Comparison of ENCODE assay signal across 8 mouse cellular contexts in genomic region chr17:56289371-56290331, GRCm38 (mm10). TPM values are rescaled to one million over a fixed set of nuclear protein-coding genes. Genes with fewer than 3 reads are reported as not detected.
DNase-seq lines count a peak whose midpoint lies in the region; ATAC-seq and TF ChIP-seq lines count a peak whose summit lies in the region.

No protein-coding gene starts in this region.

- no peak for TF ChIP-seq RAD21 in CH12.LX (IDR thresholded peaks at IDR 0.05; ENCODE audit: low read depth, low read length)

- peaks cover 24 to 57% of the 10 kb centered on the region in 2 experiments for H3K4me1 ChIP-seq in CH12.LX (ENCODE audit: control insufficient read depth in 1 of 2, insufficient read depth in 2 of 2)
- peaks cover 37% of the 10 kb centered on the region for H3K4me1 ChIP-seq in forebrain, embryonic 13.5 days
- H3K4me1 ChIP-seq in hindbrain, embryonic 15.5 days (replicated peaks), result peaks cover 25% of the 10 kb centered on the region
- H3K4me1 ChIP-seq in liver, embryonic 14.5 days (replicated peaks; ENCODE audit: control insufficient read depth in 2 of 2, insufficient read depth in 2 of 2, low read length in 1 of 2), result peaks cover 39 to 50% of the 10 kb centered on the region in 2 experiments

- in situ Hi-C loops in CH12.LX (cut with MboI; ENCODE audit: low pct_ligation_motif_present, low pct_unique_long_range_greater_than_20kb, low sequenced_read_pairs), result no loop called here

- peak overlapping the region; percentile 77 for H3K4me2 ChIP-seq in CH12.LX (ENCODE audit: insufficient read depth, low read depth, poor library complexity, severe bottlenecking)
- H3K4me2 ChIP-seq in forebrain, embryonic 13.5 days, result peak overlapping the region; percentile 59
- H3K4me2 ChIP-seq in hindbrain, embryonic 15.5 days, result peak overlapping the region; percentile 53
- H3K4me2 ChIP-seq in liver, embryonic 14.5 days (ENCODE audit: low read depth), result peak overlapping the region; percentile 69

- H3K27ac ChIP-seq in CH12.LX (ENCODE audit: insufficient read depth, low read depth), result peak overlapping the region; percentile 34
- peak overlapping the region; percentile 57 for H3K27ac ChIP-seq in forebrain, embryonic 13.5 days
- H3K27ac ChIP-seq in hindbrain, embryonic 15.5 days (replicated peaks), result peak overlapping the region; percentile 54
- peak overlapping the region; percentile 82 for H3K27ac ChIP-seq in liver, embryonic 14.5 days

- TF ChIP-seq POLR2A in CH12.LX (IDR thresholded peaks at IDR 0.05; ENCODE audit: low read depth, low read length), result no peak

- no peaks in the 10 kb centered on the region for H3K79me2 ChIP-seq in CH12.LX (replicated peaks; ENCODE audit: control insufficient read depth, extremely low read depth, insufficient read depth, poor library complexity, severe bottlenecking)

- 3% methylated on average over 23 of the region's 23 CpGs for WGBS in forebrain, embryonic 13.5 days
- WGBS in hindbrain, embryonic 15.5 days, result 6% methylated on average over 23 of the region's 23 CpGs
- 4% methylated on average over 23 of the region's 23 CpGs for WGBS in liver, embryonic 14.5 days (ENCODE audit: insufficient replicate concordance)

- 0 out of 2 replicates have a peak, but pooled peaks have one; percentile 16 for TF ChIP-seq EP300 in CH12.LX (IDR thresholded peaks at IDR 0.05; ENCODE audit: low read length)
- peak; percentile 38; the same call in 1 of the 2 replicates for TF ChIP-seq EP300 in liver, embryonic 14.5 days (IDR thresholded peaks at IDR 0.05; ENCODE audit: low read depth)

- no peak for DNase-seq in CH12.LX (ENCODE audit: extremely low read depth)
- peak; percentile 61 for DNase-seq in WW6 (ENCODE audit: low read depth, low spot score)
- DNase-seq in liver, embryonic 14.5 days (ENCODE audit: low read depth in 3 of 3, low spot score in 3 of 3), result no peak
- peak; percentile 63 to 68 for DNase-seq in natural killer cell, adult 2 months (ENCODE audit: low spot score in 2 of 2)
- DNase-seq in left cerebral cortex, adult 11 months (ENCODE audit: low spot score), result no peak
- DNase-seq in layer of hippocampus, postnatal 36 days, result no peak

- H3K9ac ChIP-seq in CH12.LX (ENCODE audit: insufficient read depth, low read depth), result peak overlapping the region; percentile 61
- H3K9ac ChIP-seq in forebrain, embryonic 13.5 days, result peak overlapping the region; percentile 46
- H3K9ac ChIP-seq in hindbrain, embryonic 15.5 days, result peak overlapping the region; percentile 20; the same call in 1 of the 2 replicates
- H3K9ac ChIP-seq in liver, embryonic 14.5 days (replicated peaks), result peak overlapping the region; percentile 48

- dilution Hi-C loops in CH12.LX (cut with MboI; ENCODE audit: extremely low pct_ligation_motif_present, extremely low pct_unique_long_range_greater_than_20kb, low sequenced_read_pairs), result no loop called here

- H3K4me3 ChIP-seq in CH12.LX (replicated peaks in 1 of 3; ENCODE audit: low read depth in 2 of 3, low read length in 2 of 3, poor library complexity in 1 of 3), result peak overlapping the region; percentile 67 to 84 (median 67)
- peak overlapping the region; percentile 37 for H3K4me3 ChIP-seq in forebrain, embryonic 13.5 days
- peak overlapping the region; percentile 30 for H3K4me3 ChIP-seq in hindbrain, embryonic 15.5 days
- peak overlapping the region; percentile 62 to 76 for H3K4me3 ChIP-seq in liver, embryonic 14.5 days (ENCODE audit: insufficient read depth in 1 of 2, low read depth in 2 of 2, low read length in 2 of 2)

- H3K27me3 ChIP-seq in CH12.LX (replicated peaks), result no peaks in the 10 kb centered on the region
- no peaks in the 10 kb centered on the region for H3K27me3 ChIP-seq in forebrain, embryonic 13.5 days
- H3K27me3 ChIP-seq in hindbrain, embryonic 15.5 days, result no peaks in the 10 kb centered on the region
- H3K27me3 ChIP-seq in liver, embryonic 14.5 days (ENCODE audit: control insufficient read depth, insufficient read depth, low read length), result no peaks in the 10 kb centered on the region

- peaks cover 20 to 28% of the 10 kb centered on the region in 2 experiments for H3K36me3 ChIP-seq in CH12.LX (replicated peaks in 1 of 2; ENCODE audit: control insufficient read depth in 1 of 2, insufficient read depth in 1 of 2, low read length in 1 of 2)
- H3K36me3 ChIP-seq in forebrain, embryonic 13.5 days (ENCODE audit: poor library complexity, severe bottlenecking), result no peaks in the 10 kb centered on the region
- no peaks in the 10 kb centered on the region for H3K36me3 ChIP-seq in hindbrain, embryonic 15.5 days
- H3K36me3 ChIP-seq in liver, embryonic 14.5 days (replicated peaks; ENCODE audit: control insufficient read depth, insufficient read depth, low read depth), result peaks cover 6% of the 10 kb centered on the region

- TF ChIP-seq CTCF in CH12.LX (conservative IDR thresholded peaks at IDR 0.05 in 1 of 2, IDR thresholded peaks at IDR 0.05 in 1 of 2; ENCODE audit: low read depth in 2 of 2, low read length in 2 of 2), result no peak
- TF ChIP-seq CTCF in liver, embryonic 14.5 days (IDR thresholded peaks at IDR 0.05; ENCODE audit: low read depth), result no peak

- peak; percentile 14; the same call in 1 of the 2 replicates for ATAC-seq in forebrain, embryonic 13.5 days
- ATAC-seq in hindbrain, embryonic 15.5 days (ENCODE audit: low FRiP score, low read depth), result no peak
- ATAC-seq in liver, embryonic 14.5 days (ENCODE audit: insufficient read depth), result peak; percentile 27

- H3K9me3 ChIP-seq in CH12.LX (replicated peaks; ENCODE audit: low read length), result no peaks in the 10 kb centered on the region
- H3K9me3 ChIP-seq in forebrain, embryonic 13.5 days (replicated peaks), result no peaks in the 10 kb centered on the region
- H3K9me3 ChIP-seq in hindbrain, embryonic 15.5 days, result no peaks in the 10 kb centered on the region
- no peaks in the 10 kb centered on the region for H3K9me3 ChIP-seq in liver, embryonic 14.5 days (ENCODE audit: control insufficient read depth, low read length)

TF ChIP-seq in CH12.LX, 34 proteins besides CTCF, POLR2A, EP300 and RAD21 (continues in another document):
- no peak for TF ChIP-seq ELF1 (IDR thresholded peaks at IDR 0.05; ENCODE audit: low read depth, low read length)
- TF ChIP-seq SIN3A (IDR thresholded peaks at IDR 0.05; ENCODE audit: low read length), result no peak; the same call in 1 of the 2 replicates
- TF ChIP-seq MAX (IDR thresholded peaks at IDR 0.05; ENCODE audit: low read length), result peak; percentile 50; the same call in 1 of the 2 replicates
- peak; percentile 54; the same call in 1 of the 2 replicates for TF ChIP-seq HCFC1 (IDR thresholded peaks at IDR 0.05; ENCODE audit: low read depth, low read length)
- 0 out of 2 replicates have a peak, but pooled peaks have one; percentile 20 for TF ChIP-seq MYC (IDR thresholded peaks at IDR 0.05; ENCODE audit: low read depth, low read length)

RNA-seq across cellular contexts. Expression of gene Plin3, which starts 3.0 kb away (rescaled TPM):
- 18.8 and 23.3 TPM in 2 replicates for total RNA-seq in CH12.LX (2012; rRNA removed)
- 17.0 and 17.3 TPM in 2 replicates for total RNA-seq in CH12.LX (2014; rRNA removed)
- polyA plus RNA-seq in CH12.LX (2012; ENCODE audit: insufficient read length, low read depth), result 17.9 and 18.5 TPM in 2 replicates
- 18.3 and 21.8 TPM in 2 replicates for polyA plus RNA-seq in forebrain, embryonic 13.5 days (2015; fragmentation: Nextera tagmentation; extraction: Ambion mirVana)
- 16.6 and 17.5 TPM in 2 replicates for polyA plus RNA-seq in hindbrain, embryonic 15.5 days (2015; fragmentation: Nextera tagmentation; extraction: Ambion mirVana)
- 7.4 and 9.2 TPM in 2 replicates for polyA plus RNA-seq in liver, embryonic 14.5 days (2012; rRNA removed)
- polyA plus RNA-seq in liver, embryonic 14.5 days (2014; fragmentation: Nextera tagmentation; extraction: Ambion mirVana), result 24.2 and 27.2 TPM in 2 replicates
- 10 to 100 TPM; 10.9 to 15.0 TPM for total RNA-seq in layer of hippocampus, postnatal 36 days (2021)

RNA-seq across cellular contexts. Expression of gene Arrdc5, which starts 10.4 kb away (rescaled TPM):
- total RNA-seq in CH12.LX (2012; rRNA removed) (not detected in 2 replicates), CH12.LX (2014; rRNA removed) (not detected in 2 replicates)
- polyA plus RNA-seq in CH12.LX (2012; ENCODE audit: insufficient read length, low read depth), result 0.23 TPM in 1 of 2 replicates, not detected in the other
- polyA plus RNA-seq in forebrain, embryonic 13.5 days (2015; fragmentation: Nextera tagmentation; extraction: Ambion mirVana), result not detected in 2 replicates
- polyA plus RNA-seq in hindbrain, embryonic 15.5 days (2015; fragmentation: Nextera tagmentation; extraction: Ambion mirVana), result not detected in 2 replicates
- not detected in 2 replicates for polyA plus RNA-seq in liver, embryonic 14.5 days (2012; rRNA removed)
- polyA plus RNA-seq in liver, embryonic 14.5 days (2014; fragmentation: Nextera tagmentation; extraction: Ambion mirVana), result not detected in 2 replicates
- total RNA-seq in layer of hippocampus, postnatal 36 days (2021), result not detected

RNA-seq across cellular contexts. Expression of gene Ticam1, which starts 13.1 kb away (rescaled TPM):
- total RNA-seq in CH12.LX (2012; rRNA removed), result 15.9 and 17.6 TPM in 2 replicates
- total RNA-seq in CH12.LX (2014; rRNA removed), result 4.5 and 6.4 TPM in 2 replicates
- 14.6 and 18.6 TPM in 2 replicates for polyA plus RNA-seq in CH12.LX (2012; ENCODE audit: insufficient read length, low read depth)
- polyA plus RNA-seq in forebrain, embryonic 13.5 days (2015; fragmentation: Nextera tagmentation; extraction: Ambion mirVana), result 1.4 and 1.6 TPM in 2 replicates
- polyA plus RNA-seq in hindbrain, embryonic 15.5 days (2015; fragmentation: Nextera tagmentation; extraction: Ambion mirVana), result 1.3 and 1.8 TPM in 2 replicates
- 4.9 and 6.8 TPM in 2 replicates for polyA plus RNA-seq in liver, embryonic 14.5 days (2012; rRNA removed)
- polyA plus RNA-seq in liver, embryonic 14.5 days (2014; fragmentation: Nextera tagmentation; extraction: Ambion mirVana), result 3.4 and 3.8 TPM in 2 replicates
- 1 to 10 TPM; 6.1 to 6.7 TPM for total RNA-seq in layer of hippocampus, postnatal 36 days (2021)

RNA-seq across cellular contexts. Expression of gene Uhrf1, which starts 13.5 kb away (rescaled TPM):
- total RNA-seq in CH12.LX (2012; rRNA removed) (220 and 249 TPM in 2 replicates), CH12.LX (2014; rRNA removed) (144 and 161 TPM in 2 replicates)
- 184 and 249 TPM in 2 replicates for polyA plus RNA-seq in CH12.LX (2012; ENCODE audit: insufficient read length, low read depth)
- 119 and 138 TPM in 2 replicates for polyA plus RNA-seq in forebrain, embryonic 13.5 days (2015; fragmentation: Nextera tagmentation; extraction: Ambion mirVana)
- 29.7 and 31.9 TPM in 2 replicates for polyA plus RNA-seq in hindbrain, embryonic 15.5 days (2015; fragmentation: Nextera tagmentation; extraction: Ambion mirVana)
- 72.6 and 86.2 TPM in 2 replicates for polyA plus RNA-seq in liver, embryonic 14.5 days (2012; rRNA removed)
- polyA plus RNA-seq in liver, embryonic 14.5 days (2014; fragmentation: Nextera tagmentation; extraction: Ambion mirVana), result 76.0 and 90.8 TPM in 2 replicates
- 1 to 10 TPM; 1.2 to 1.3 TPM for total RNA-seq in layer of hippocampus, postnatal 36 days (2021)

RNA-seq across cellular contexts. Expression of gene Fem1a, which starts 33.0 kb away (rescaled TPM):
- 26.0 and 28.0 TPM in 2 replicates for total RNA-seq in CH12.LX (2012; rRNA removed)
- total RNA-seq in CH12.LX (2014; rRNA removed), result 14.9 and 17.5 TPM in 2 replicates
- polyA plus RNA-seq in CH12.LX (2012; ENCODE audit: insufficient read length, low read depth), result 14.7 and 16.6 TPM in 2 replicates
- 16.5 and 19.3 TPM in 2 replicates for polyA plus RNA-seq in forebrain, embryonic 13.5 days (2015; fragmentation: Nextera tagmentation; extraction: Ambion mirVana)
- polyA plus RNA-seq in hindbrain, embryonic 15.5 days (2015; fragmentation: Nextera tagmentation; extraction: Ambion mirVana), result 18.2 and 18.8 TPM in 2 replicates
- polyA plus RNA-seq in liver, embryonic 14.5 days (2012; rRNA removed), result 5.6 and 5.8 TPM in 2 replicates
- polyA plus RNA-seq in liver, embryonic 14.5 days (2014; fragmentation: Nextera tagmentation; extraction: Ambion mirVana), result 4.9 and 5.8 TPM in 2 replicates
- total RNA-seq in layer of hippocampus, postnatal 36 days (2021), result 10 to 100 TPM; 34.3 to 35.7 TPM

Comparison
In these comparisons a context has a peak if more than half of its experiments do, and no peak if none do; other contexts are left out.
1. DNase-seq: peak in WW6 (single experiment) and natural killer cell, adult 2 months (2 of 2); none in CH12.LX (single experiment), liver, embryonic 14.5 days (0 of 3), left cerebral cortex, adult 11 months (single experiment) and layer of hippocampus, postnatal 36 days (0 of 2).
2. Peak in every context shown above with its lines, with median percentiles within 50 percentile points of each other: H3K27ac ChIP-seq, H3K4me2 ChIP-seq, H3K4me3 ChIP-seq and H3K9ac ChIP-seq.